Mouse (Mus musculus) spleen, adult 2 months (tissue): ENCODE measurements around the gene Lcp2.

Experiments
- CTCF ChIP-seq: fragments of 200-500 bp; IDR thresholded peaks from 2 replicates; pipeline ENCODE4 v1.5.1; 2011; ENCODE audit warnings: mild to moderate bottlenecking, inconsistent platforms; ENCODE audit not compliant: insufficient read depth, insufficient read length, insufficient replicate concordance; ENCODE audit errors: extremely low read depth
- POLR2A ChIP-seq: fragments of 200-500 bp; IDR thresholded peaks from 2 replicates; pipeline ENCODE4 v1.6.1; 2011; ENCODE audit warnings: low read depth, low read length, inconsistent platforms

- TF ChIP-seq POLR2A (no peak), CTCF (no peak)
Observed at GRCm38 (mm10) chr11:33998244-33998643, 48.5 kb upstream of the Lcp2 start.
